Mouse (Mus musculus) left cerebral cortex, adult 2 months (tissue): Measurements from ENCODE around the gene Vwa3b. TPM values are rescaled to one million over a fixed set of nuclear protein-coding genes. Genes with fewer than 3 reads are reported as not detected.
A peak's percentile ranks its signal among the peaks of the same experiment; 100 is the strongest.

Experiments
- DNase-seq, 2 experiments: peaks; one replicate each; pipeline ENCODE4 v3.0.0; 2021 to 2022; ENCODE audit warnings: low spot score in 2 of 2, mixed read lengths in 1 of 2; ENCODE audit errors: extremely low spot score in 1 of 2
- H3K27ac ChIP-seq: fragments of 200-600 bp; 2 replicates; pipeline ENCODE4 v1.8.1; 2022
- H3K4me3 ChIP-seq: fragments of 200-600 bp; 2 replicates; pipeline ENCODE4 v1.8.1; 2022
- CTCF ChIP-seq: fragments of 200-600 bp; IDR thresholded peaks from 2 replicates; pipeline ENCODE4 v1.8.1; 2022; ENCODE audit warnings: antibody characterized with exemption, mild to moderate bottlenecking, moderate library complexity
- intact Hi-C: fragments of 180-260 bp; cut with DNase I; formaldehyde crosslinking; loops from one replicate; pipeline ENCODE4 v1.15.1; 2025
- total RNA-seq, 2 experiments: library from RNA; stranded (reverse); gene quantifications; 2 replicates each; pipeline ENCODE4 v1.2.3; 2021

Gene Vwa3b
- total RNA-seq, 2 experiments from 2014 or later = 0.59 to 1.1 TPM

DNA sequence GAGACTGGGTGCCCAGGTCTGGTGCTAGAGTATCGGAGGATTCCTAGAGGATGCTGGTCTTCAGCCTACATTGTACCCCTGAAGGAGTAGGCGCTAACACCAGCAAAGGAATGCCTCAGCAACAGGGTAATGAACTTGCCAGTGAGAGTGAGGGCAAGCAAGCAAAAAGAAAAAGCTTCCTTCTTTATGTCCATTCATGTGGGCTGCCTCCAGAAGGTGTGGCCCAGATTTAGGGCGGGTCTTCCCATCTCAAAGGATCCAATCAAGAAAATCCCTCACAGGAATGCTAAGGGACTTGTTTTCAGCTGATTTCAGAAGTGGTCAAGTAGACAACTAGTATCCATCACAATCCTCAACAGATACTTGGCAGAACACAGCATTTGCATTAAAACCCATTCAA lies 16.8 kb downstream of the Vwa3b start:
- no peak overlapping the region for H3K4me3 ChIP-seq
- TF ChIP-seq CTCF = no peak
- no peak overlapping the region for H3K27ac ChIP-seq
- intact Hi-C loops = no loop called here
- DNase-seq = no peak

DNA sequence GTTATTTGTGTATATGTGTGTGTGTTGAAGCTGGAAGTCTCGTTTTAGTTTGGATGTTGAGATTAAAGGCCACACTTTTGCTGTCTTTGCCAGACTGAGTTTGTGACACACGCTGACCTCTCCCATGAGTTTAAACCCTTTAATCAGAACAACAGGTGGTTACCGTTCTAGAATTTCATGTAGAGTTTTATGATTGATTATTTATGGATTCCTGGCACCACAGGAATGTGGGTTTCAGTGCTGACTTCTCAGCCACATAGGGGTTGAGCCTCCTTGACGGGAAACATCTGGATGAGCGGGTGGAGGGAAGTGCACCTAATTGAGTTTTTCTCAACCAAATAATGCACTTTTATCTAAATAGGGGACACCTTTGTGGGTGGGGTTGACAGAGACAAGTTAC lies 19.1 kb downstream of the Vwa3b start:
- Histone ChIP-seq H3K27ac (no peak overlapping the region), H3K4me3 (no peak overlapping the region)
- intact Hi-C loops = no loop called here
- no peak for DNase-seq
- no peak for TF ChIP-seq CTCF

DNA sequence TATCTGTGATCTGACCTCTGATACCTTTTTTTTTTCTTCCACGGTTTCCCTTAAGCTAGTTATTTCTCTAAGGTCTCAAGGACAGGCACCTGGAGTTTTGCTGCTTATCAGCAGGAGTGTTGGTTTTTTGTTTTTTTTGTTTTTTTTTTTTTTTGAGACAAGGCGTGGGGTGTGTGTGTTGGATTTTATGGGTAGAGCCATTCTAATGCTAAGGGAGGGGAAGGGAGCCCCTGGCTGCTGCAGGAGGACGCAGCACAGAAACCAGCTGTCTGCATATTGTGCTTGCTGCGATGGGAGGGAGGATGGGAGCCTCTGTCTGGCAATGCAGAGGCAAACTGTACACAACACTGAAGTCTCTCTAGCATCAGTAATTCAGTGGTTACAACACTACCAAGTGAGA lies 22.8 kb downstream of the Vwa3b start:
- H3K27ac ChIP-seq = no peak overlapping the region
- no peak for TF ChIP-seq CTCF
- intact Hi-C loops = no loop called here
- no peak for DNase-seq
- H3K4me3 ChIP-seq = no peak overlapping the region

DNA sequence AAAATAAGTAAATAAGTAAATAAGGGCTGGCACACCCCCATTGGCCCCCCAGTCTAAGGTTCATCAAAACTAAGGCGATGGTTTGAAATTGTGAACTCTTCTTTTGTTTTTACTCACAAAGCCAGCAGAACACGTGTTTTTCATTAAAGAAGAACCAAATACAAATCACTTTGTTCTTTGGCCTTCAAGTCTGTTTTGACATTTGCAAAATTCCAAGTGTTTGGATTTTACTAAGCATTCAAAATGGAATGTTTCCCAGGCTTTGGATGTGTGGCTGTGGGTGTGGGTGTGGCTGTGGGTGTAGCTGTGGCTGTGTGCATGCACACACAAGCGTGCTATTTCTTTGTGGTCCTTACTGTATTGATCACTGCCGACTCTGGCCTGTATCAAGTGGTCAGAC lies 27.3 kb downstream of the Vwa3b start:
- no peak for DNase-seq
- no peak for TF ChIP-seq CTCF
- Histone ChIP-seq H3K4me3 (no peak overlapping the region), H3K27ac (no peak overlapping the region)
- intact Hi-C loops = loop anchor here (5.0 kb wide), 1 partner anchor 106 kb away; no protein-coding TSS in a partner anchor

GRCm38 (mm10) chr1:37056831-37057561 lies 30.6 kb downstream of the Vwa3b start:
- no peak overlapping the region for H3K27ac ChIP-seq
- intact Hi-C loops = no loop called here
- no peak for TF ChIP-seq CTCF
- H3K4me3 ChIP-seq = no peak overlapping the region
- no peak for DNase-seq

DNA sequence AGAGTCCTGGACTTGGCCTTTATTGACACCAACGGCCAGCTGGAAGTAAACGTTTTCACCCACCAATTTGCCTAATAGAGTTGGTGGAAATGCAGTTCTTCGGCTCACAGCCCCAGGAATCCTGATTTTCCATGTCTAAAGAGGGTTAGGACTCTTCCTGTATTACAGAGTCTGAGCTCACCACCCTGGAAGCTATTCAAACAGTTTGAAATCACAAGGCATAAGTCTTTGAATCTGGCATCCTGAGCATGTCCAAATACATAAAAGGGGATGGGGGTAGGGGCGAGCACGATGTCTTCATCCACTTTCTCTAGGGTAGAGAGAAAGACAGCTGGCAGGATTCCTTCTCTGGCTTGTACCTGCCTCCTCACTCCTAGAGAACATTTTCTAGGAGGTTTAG lies 34.5 kb downstream of the Vwa3b start:
- intact Hi-C loops = loop anchor here (10.0 kb wide), 1 partner anchor 276 kb away; no protein-coding TSS in a partner anchor
- TF ChIP-seq CTCF = no peak
- no peak for DNase-seq
- Histone ChIP-seq H3K4me3 (no peak overlapping the region), H3K27ac (no peak overlapping the region)

DNA sequence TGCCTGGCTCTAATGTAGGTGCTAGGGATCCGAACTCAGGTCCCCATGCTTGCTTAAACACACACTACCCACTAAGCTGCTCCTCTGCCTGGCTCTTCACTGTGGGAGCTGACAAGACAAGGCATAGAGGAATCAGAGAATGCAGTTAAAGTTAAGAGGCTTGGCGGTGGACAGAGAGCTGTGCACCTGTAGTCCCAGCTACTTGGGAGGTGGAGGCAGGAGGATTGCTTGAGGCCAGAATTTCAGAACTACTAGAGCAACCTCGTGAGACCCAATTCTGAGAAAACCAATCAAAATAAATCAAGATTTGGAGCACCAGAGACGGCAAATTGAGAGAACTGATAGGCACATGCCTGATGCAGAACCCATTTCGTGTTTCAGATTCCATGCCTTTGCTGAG lies 36.7 kb downstream of the Vwa3b start:
- intact Hi-C loops = loop anchor here (10.0 kb wide), 1 partner anchor 278 kb away; no protein-coding TSS in a partner anchor
- Histone ChIP-seq H3K27ac (no peak overlapping the region), H3K4me3 (no peak overlapping the region)
- no peak for TF ChIP-seq CTCF
- DNase-seq = no peak

DNA sequence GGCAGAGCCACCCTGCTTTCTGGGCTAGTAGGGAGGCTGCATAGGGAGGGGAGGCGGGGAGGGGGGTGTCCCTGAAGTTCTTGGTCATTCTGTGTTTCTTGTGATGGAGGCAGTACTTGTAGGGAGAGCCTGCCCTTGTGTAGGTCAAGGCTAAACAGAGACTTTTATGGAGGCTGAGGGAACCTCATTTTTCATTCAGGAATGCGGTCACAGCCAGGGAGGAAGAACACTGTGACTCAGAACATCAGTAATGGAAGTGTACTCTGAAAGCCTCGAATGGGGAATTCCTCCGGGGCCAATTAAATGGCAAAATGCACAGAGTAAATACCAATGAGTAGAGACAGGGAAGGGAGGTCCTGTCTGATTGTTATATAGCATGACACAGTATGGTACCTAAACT lies 37.4 kb downstream of the Vwa3b start:
- H3K4me3 ChIP-seq = no peak overlapping the region
- no peak for DNase-seq
- H3K27ac ChIP-seq = no peak overlapping the region
- no peak for TF ChIP-seq CTCF
- intact Hi-C loops = loop anchor here (10.0 kb wide), 1 partner anchor 279 kb away; no protein-coding TSS in a partner anchor

DNA sequence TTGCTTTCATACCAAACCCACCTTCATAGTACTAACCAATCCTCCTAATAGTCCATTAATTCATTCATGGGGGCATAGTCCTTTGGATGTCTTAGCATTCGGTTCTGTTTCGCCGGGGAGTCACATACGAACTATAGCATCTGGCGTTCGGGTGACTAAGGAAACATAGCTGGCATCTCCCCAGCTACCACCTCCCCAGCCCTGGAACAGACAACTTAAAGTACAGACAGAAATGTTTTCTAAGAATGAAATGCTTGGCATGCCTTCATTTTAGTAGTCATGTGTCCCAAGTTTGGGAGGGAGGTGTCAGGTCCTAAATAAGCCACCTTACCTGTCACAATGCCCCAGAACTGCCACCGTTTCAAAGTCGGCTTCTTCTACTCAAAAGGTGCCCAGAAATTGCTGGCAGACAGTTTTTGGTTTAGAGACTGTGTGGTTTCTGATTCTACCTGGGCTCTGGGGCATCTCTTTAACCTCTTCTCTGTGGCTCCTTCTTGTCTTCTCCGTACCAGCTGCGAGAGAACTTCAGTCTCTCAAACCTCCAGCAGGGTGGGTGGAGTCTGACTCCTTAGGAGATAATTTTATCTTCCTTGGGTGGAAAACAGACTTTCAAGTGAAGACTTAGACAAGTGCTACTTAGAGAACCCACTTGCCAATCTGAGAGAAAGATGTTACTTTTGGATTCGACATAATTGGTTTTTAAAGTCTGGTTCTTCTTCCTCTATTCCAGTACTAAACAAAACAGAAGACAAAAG lies 39.4 kb downstream of the Vwa3b start:
- intact Hi-C loops = loop anchor here (10.0 kb wide), 1 partner anchor 281 kb away; no protein-coding TSS in a partner anchor
- Histone ChIP-seq H3K4me3 (no peak overlapping the region), H3K27ac (no peak overlapping the region)
- peak; percentile 2; the same call in 1 of the 2 replicates for TF ChIP-seq CTCF
- peak in 1 of 2 experiments; percentile 49 for DNase-seq

DNA sequence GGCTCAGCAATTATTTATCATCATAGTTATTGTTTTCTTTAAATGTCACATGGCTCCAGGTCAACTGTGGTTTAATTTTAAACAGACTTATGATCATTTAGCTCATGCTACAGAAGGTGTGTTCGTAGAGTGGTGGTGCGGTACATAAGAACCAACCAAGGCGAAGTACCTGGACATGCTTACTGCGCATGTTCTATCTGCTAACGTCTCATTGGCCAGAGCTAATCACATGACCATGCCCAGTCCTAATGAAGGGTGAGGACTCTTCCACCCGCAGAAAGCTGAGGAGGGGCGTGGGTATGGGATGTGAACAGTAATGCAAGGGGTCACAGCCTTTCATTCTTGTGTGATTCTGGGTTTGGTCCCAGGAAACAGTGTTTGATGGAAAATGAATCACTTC lies 49.4 kb downstream of the Vwa3b start:
- no peak for DNase-seq
- no peak overlapping the region for H3K27ac ChIP-seq
- no peak overlapping the region for H3K4me3 ChIP-seq
- intact Hi-C loops = no loop called here
- no peak for TF ChIP-seq CTCF

DNA sequence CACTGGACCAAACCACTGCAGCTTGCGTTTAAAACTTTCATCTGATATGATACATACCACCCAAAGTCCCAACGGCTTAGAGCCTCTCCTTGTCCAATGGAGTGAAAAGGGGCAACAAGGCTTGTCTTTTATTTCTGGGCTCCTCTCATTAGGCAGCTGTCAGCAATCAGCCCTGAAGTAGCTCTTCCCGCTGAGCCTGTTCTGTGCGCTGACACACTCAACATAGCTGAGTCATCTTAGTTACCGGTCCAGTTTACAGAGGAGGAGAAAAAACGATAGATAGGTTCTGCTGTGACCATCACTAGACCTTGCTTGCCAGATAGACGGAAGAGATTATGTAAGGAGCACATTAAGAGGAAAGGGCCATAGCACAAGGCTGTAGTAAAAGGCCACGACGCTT lies 50.9 kb downstream of the Vwa3b start:
- TF ChIP-seq CTCF = no peak

GRCm38 (mm10) chr1:37077955-37078549 lies 51.7 kb downstream of the Vwa3b start:
- intact Hi-C loops = loop anchor here (2.0 kb wide), 1 partner anchor 141 kb away; no protein-coding TSS in a partner anchor
- no peak overlapping the region for H3K4me3 ChIP-seq
- peak overlapping the region; percentile 52 for H3K27ac ChIP-seq
- DNase-seq = peak; percentile 38 to 59
- TF ChIP-seq CTCF = no peak

More for the DNA sequence above, 50.9 kb downstream of the Vwa3b start:
- intact Hi-C loops = no loop called here
- H3K27ac ChIP-seq = peak overlapping the region; percentile 52
- no peak overlapping the region for H3K4me3 ChIP-seq
- DNase-seq = no peak
